Mouse (Mus musculus) G1E-ER4 (cell line): ENCODE data around the gene Il17c. TPM values are rescaled to one million over a fixed set of nuclear protein-coding genes. Genes with fewer than 3 reads are reported as not detected.

Experiments
- GATA1 ChIP-seq: IDR thresholded peaks from one replicate; pipeline ENCODE4 v1.8.0; 2012; ENCODE audit warnings: low read length, inconsistent platforms
- polyA plus RNA-seq: library from polyadenylated mRNA; stranded (reverse); fragments of >175 nt; gene quantifications from 2 replicates; pipeline ENCODE4 v1.2.3, GENCODE M21; 2012

Il17c gene
- polyA plus RNA-seq, 1 experiment: 0.15 TPM

- no peak for TF ChIP-seq GATA1
These were observed 42.1 kb downstream of the Il17c start for GRCm38 (mm10) chr8:122463651-122464640.

- no peak for TF ChIP-seq GATA1
These were observed 43.2 kb downstream of the Il17c start for GRCm38 (mm10) chr8:122464985-122465384.

GRCm38 (mm10) chr8:122467816-122468215 is 46.0 kb downstream of the Il17c start:
- TF ChIP-seq GATA1: no peak

- TF ChIP-seq GATA1: no peak
These were observed 47.6 kb downstream of the Il17c start for GRCm38 (mm10) chr8:122469407-122469806.

- no peak for TF ChIP-seq GATA1
These were observed 48.1 kb downstream of the Il17c start for GRCm38 (mm10) chr8:122469965-122470364.

GRCm38 (mm10) chr8:122470691-122471090 is 48.9 kb downstream of the Il17c start:
- no peak for TF ChIP-seq GATA1

Other genes starting within 250 kb of the Il17c start
- gene Zfpm1, start 139.9 kb upstream of the Il17c start, polyA plus RNA-seq: 656 and 708 TPM in 2 replicates
- not detected in 2 replicates for gene Trhr2, start 61.3 kb upstream of the Il17c start, polyA plus RNA-seq
- gene Zc3h18, start 45.4 kb upstream of the Il17c start, polyA plus RNA-seq: 148 and 187 TPM in 2 replicates
- gene Cyba, start 10.9 kb downstream of the Il17c start, polyA plus RNA-seq: 197 and 218 TPM in 2 replicates
- gene Mvd, start 21.4 kb downstream of the Il17c start, polyA plus RNA-seq: 66.0 and 70.7 TPM in 2 replicates
- not detected in 2 replicates for gene Snai3, start 38.7 kb downstream of the Il17c start, polyA plus RNA-seq
- 26.8 and 32.6 TPM in 2 replicates for gene Rnf166, start 54.0 kb downstream of the Il17c start, polyA plus RNA-seq
- gene Ctu2, start 54.1 kb downstream of the Il17c start, polyA plus RNA-seq: 34.0 and 38.9 TPM in 2 replicates
- 69.8 and 70.8 TPM in 2 replicates for gene Piezo1, start 129.3 kb downstream of the Il17c start, polyA plus RNA-seq
- gene Cdt1, start 146.0 kb downstream of the Il17c start, polyA plus RNA-seq: 256 and 305 TPM in 2 replicates
- 236 and 483 TPM in 2 replicates for gene Aprt, start 154.9 kb downstream of the Il17c start, polyA plus RNA-seq
- gene Galns, start 189.4 kb downstream of the Il17c start, polyA plus RNA-seq: 3.2 and 3.4 TPM in 2 replicates
- gene Trappc2l, start 189.6 kb downstream of the Il17c start, polyA plus RNA-seq: 0.46 and 1.2 TPM in 2 replicates
- not detected in 2 replicates for gene Pabpn1l, start 200.7 kb downstream of the Il17c start, polyA plus RNA-seq